Mouse (Mus musculus) layer of hippocampus, adult 2 months (tissue): ENCODE measurements around the gene Pcgf6. TPM values are rescaled to one million over a fixed set of nuclear protein-coding genes. Genes with fewer than 3 reads are reported as not detected.
A peak's percentile ranks its signal among the peaks of the same experiment; 100 is the strongest.

Experiments
- DNase-seq, 2 experiments: peaks; one replicate each; pipeline ENCODE4 v3.0.0; 2022; ENCODE audit warnings: low spot score in 2 of 2
- H3K27ac ChIP-seq: fragments of 200-600 bp; 2 replicates; pipeline ENCODE4 v1.8.1; 2022
- H3K4me3 ChIP-seq: fragments of 200-600 bp; 2 replicates; pipeline ENCODE4 v1.8.1; 2022; ENCODE audit warnings: mild to moderate bottlenecking
- CTCF ChIP-seq: fragments of 200-600 bp; conservative IDR thresholded peaks from 2 replicates; pipeline ENCODE4 v1.8.1; 2022; ENCODE audit warnings: antibody characterized with exemption, mild to moderate bottlenecking, moderate library complexity
- total RNA-seq, 2 experiments: library from RNA; stranded (reverse); gene quantifications; 2 replicates each; pipeline ENCODE4 v1.2.3; 2021

The Pcgf6 gene
- total RNA-seq, 2 experiments from 2014 or later: 19.3 to 25.5 TPM

GRCm38 (mm10) chr19:47049061-47049460, 1.6 kb downstream of the Pcgf6 start:
- TF ChIP-seq CTCF: no peak
- no peak overlapping the region for H3K27ac ChIP-seq
- no peak for DNase-seq
- H3K4me3 ChIP-seq: no peak overlapping the region; the same call in 1 of the 2 replicates

DNA sequence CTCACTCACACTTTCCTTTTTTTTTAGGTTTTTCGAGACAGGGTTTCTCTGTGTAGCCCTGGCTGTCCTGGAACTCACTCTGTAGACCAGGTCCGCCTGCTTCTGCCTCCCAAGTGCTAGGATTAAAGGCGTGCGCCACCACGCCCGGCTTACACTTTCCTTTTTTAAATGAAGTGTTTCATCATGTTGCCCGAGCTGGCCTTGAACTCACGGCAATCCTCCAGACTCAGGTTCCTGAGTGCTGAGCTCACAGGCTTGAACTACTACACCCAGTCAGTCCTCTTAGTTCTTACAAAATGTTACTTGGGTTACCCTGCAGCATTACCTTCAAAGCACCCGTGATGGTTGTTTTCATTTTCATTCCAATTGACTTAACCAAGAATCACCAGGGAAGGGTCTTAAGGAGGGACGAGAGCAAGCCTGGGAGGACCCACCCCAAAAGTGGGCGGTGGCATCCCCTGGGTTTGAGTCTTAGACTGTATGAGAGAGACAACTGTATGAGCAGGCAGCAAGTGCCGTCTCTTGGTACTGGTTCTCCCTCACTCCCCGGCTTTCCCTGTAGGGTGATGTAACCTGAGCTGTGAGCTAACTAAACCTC, 3.4 kb downstream of the Pcgf6 start:
- no peak for TF ChIP-seq CTCF
- no peak for DNase-seq
- no peak overlapping the region for H3K27ac ChIP-seq
- H3K4me3 ChIP-seq: no peak overlapping the region

GRCm38 (mm10) chr19:47046343-47046742, 4.4 kb downstream of the Pcgf6 start:
- peak; percentile 60 for TF ChIP-seq CTCF
- DNase-seq: no peak
- Histone ChIP-seq H3K4me3 (no peak overlapping the region), H3K27ac (no peak overlapping the region)

- TF ChIP-seq CTCF: peak; percentile 75
- DNase-seq: no peak
- no peak overlapping the region for H3K4me3 ChIP-seq
- no peak overlapping the region for H3K27ac ChIP-seq
Observed at GRCm38 (mm10) chr19:47043608-47044007, 7.1 kb downstream of the Pcgf6 start.

DNA sequence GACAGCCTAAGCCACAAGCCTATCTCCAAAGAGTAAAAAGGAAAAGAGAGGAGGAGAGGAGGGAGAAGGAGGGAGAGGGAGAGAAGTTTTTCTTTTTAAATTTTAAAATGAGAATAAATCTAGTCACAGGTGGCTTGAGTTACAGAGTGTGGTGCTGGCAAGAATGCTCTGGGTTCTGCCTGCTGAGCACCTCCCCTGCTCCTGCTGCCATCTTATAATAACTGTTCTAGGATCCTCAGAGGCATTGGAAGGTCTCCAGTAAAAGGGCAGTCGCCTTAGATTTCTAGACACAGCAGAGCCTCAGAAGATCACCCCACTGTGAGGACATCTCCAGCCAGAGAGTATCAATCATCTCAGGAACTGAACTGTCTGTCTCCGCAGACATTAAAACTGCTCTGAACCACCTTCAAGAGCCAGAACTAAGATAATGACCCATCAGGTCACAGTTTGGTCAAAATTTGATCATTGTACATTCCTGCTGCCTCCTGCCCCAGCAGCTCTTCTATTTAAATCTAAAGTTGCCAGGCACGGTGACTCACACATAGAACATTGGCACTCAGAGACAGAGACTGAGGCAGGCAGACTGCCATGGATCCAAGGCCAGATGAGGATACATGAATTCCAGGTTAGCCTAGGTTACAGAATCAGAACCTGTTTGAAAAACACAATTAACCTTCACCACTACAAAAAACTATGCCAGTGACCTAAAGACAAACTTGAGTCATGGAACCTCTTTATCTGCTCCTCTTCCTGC, 9.8 kb downstream of the Pcgf6 start:
- Histone ChIP-seq H3K4me3 (no peak overlapping the region), H3K27ac (peak overlapping the region; percentile 76)
- peak; percentile 26 to 44 for DNase-seq
- TF ChIP-seq CTCF: no peak

GRCm38 (mm10) chr19:47036596-47036995, 14.1 kb downstream of the Pcgf6 start:
- no peak for DNase-seq
- H3K4me3 ChIP-seq: no peak overlapping the region
- TF ChIP-seq CTCF: no peak
- no peak overlapping the region for H3K27ac ChIP-seq

- TF ChIP-seq CTCF: no peak
Observed at GRCm38 (mm10) chr19:47034916-47035315, 15.8 kb downstream of the Pcgf6 start.

GRCm38 (mm10) chr19:47031770-47032169, 18.9 kb downstream of the Pcgf6 start:
- 0 out of 2 replicates have a peak, but pooled peaks have one; percentile 13 for TF ChIP-seq CTCF
- Histone ChIP-seq H3K27ac (peak overlapping the region; percentile 62; the same call in 1 of the 2 replicates), H3K4me3 (no peak overlapping the region)
- DNase-seq: no peak

More at GRCm38 (mm10) chr19:47034916-47035315, 15.8 kb downstream of the Pcgf6 start:
- Histone ChIP-seq H3K27ac (no peak overlapping the region), H3K4me3 (no peak overlapping the region)
- DNase-seq: no peak

- no peak for DNase-seq
- no peak for TF ChIP-seq CTCF
- H3K4me3 ChIP-seq: no peak overlapping the region
- H3K27ac ChIP-seq: no peak overlapping the region; the same call in 1 of the 2 replicates
Observed at GRCm38 (mm10) chr19:47029796-47030195, 20.9 kb downstream of the Pcgf6 start.

DNA sequence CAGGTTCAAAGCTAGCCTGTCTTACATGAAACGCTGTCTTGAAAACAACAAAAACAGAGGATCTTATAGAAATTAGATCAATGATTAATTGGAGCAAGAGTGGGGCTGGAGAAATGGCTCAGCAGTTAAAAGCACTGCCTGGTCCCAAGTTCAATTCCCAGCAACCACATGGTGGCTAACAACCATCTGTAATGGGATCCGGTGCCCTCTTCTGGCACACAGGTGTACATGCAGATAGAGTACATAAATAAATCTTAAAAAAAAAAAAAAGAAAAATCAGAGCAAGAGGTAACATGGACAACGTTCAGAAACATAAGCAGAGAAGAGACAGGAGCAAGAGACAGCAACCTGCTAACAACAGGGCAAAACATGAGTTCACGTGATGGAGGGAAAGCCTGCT, 24.2 kb downstream of the Pcgf6 start:
- Histone ChIP-seq H3K4me3 (no peak overlapping the region), H3K27ac (no peak overlapping the region)
- TF ChIP-seq CTCF: peak; percentile 44
- DNase-seq: no peak

DNA sequence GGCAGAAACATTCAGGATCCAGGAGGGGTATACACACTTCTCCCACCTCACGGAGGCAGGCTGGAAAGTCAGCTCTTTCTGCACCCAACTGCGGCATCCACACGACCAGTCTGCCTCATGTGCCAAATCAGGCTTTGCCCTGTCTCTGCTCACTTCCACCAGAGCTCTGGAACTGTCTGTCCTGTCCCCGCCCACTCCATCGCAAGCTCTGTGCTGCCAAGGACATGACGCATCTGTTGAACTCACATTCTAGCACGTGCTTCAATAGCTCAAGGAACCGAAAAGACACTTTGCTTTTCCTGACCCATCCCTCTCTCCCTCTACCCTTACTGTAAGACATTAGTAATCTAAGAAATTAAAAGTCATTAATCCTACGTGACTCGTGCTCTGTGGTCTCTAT, 25.8 kb downstream of the Pcgf6 start:
- no peak for DNase-seq
- H3K27ac ChIP-seq: no peak overlapping the region
- no peak overlapping the region for H3K4me3 ChIP-seq
- TF ChIP-seq CTCF: no peak

DNA sequence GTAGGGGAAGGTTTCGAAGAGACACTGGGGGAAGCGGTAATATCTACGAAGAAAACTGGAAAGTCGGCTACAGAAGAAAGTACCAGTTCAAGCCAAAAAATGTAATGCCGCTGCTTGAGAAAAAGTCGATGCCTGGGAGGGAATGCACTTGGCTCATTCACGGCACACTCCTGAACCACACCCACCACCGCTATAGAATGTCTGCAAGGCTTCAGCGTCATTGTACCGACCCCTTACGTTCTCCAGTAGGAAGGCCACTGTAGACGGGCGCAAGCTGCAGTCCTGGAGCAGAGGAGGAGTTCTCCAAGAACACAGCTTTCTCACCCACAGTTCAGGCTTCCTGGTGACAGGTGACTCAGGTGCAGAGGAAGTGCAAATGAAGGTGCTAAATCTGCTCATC, 27.2 kb downstream of the Pcgf6 start:
- TF ChIP-seq CTCF: no peak
- Histone ChIP-seq H3K4me3 (no peak overlapping the region), H3K27ac (no peak overlapping the region)
- no peak for DNase-seq

- no peak for TF ChIP-seq CTCF
Observed at GRCm38 (mm10) chr19:47022709-47023108, 28.0 kb downstream of the Pcgf6 start.

GRCm38 (mm10) chr19:47019326-47019725, 31.4 kb downstream of the Pcgf6 start:
- Histone ChIP-seq H3K27ac (peak overlapping the region; percentile 39; the same call in 1 of the 2 replicates), H3K4me3 (peak overlapping the region; percentile 81; the same call in 1 of the 2 replicates)
- DNase-seq: no peak
- TF ChIP-seq CTCF: no peak

More at GRCm38 (mm10) chr19:47022709-47023108, 28.0 kb downstream of the Pcgf6 start:
- no peak overlapping the region for H3K27ac ChIP-seq
- DNase-seq: no peak
- H3K4me3 ChIP-seq: no peak overlapping the region
